Mouse (Mus musculus): ENCODE results near the gene Gm10376. TPM values are rescaled to one million over a fixed set of nuclear protein-coding genes. Genes with fewer than 3 reads are reported as not detected.
"Not testable (repeated sequence)": the region's sequence is repeated elsewhere in the genome, so short reads cannot be mapped to it uniquely, and the experiment has no call there.

Gene Gm10376
- total RNA-seq (2021), result under 1 TPM in 1 of 2 experiments, not detected in 1; 0.81 TPM
- long read RNA-seq, experiment 1, result 0 reads
- long read RNA-seq, experiment 2, result 0 reads

DNA sequence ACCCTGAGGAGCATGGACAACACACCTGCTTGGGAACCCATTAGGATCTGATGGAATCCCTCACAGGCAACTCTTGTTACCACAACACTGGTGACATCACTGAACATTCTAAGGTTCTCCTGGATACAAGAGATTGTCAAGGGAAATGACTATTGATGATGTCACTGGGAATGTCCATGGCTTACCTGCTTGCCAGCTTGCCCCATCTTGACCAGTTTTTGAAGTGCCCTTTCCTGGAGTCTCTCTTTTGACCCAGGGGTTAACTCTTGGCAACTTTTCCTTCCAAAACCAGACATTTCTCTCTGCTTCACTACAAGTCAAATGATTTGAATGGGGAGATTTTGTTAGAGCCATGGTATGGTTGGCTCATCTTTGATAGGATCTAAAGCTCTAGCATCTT is at the start of gene Gm10376:
Gene Gm10376 (minus strand): TSS at position 101 of the 400 bp plus-strand sequence.
- not testable (repeated sequence) for DNase-seq (ENCODE audit: low spot score in 2 of 2)

DNA sequence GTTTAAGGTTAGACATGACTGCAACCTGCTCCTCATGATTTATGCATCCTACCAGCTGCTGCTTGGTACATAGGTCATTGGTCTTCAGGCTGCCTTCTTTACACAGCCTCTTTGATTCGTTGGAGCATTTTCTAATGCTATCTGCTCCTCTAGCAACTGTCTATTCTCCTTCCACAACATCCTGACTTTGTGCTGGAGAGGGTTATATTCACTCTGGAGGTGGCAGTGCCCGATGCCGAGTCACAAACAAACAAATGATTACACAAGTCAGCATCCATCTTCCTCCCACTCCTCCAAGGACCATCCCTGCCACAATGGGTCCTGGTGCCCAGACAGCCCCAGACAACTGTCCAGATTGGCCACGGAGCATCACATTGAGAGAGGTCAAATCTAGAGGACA is 44.8 kb upstream of the Gm10376 start:
- not testable (repeated sequence) for DNase-seq (ENCODE audit: low spot score in 2 of 2)

DNA sequence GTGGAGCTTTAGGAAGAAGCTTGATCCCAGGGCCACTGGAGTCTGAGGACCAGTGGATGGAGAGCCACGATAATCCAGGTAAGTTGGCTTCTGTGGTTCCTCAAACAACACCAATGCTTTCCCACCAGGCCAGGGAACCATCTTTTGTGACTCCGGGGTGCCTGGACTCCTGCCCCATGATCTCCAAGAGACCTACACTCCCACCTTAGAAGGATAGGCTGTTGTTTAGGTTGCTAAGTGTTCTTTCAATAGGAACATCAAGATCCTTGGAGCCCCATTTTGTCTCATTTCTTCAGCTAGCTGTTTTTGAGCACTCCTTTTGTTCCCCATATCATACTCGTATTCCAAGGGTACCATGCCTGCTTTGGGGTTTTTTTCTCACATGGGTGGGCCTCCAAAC is 42.6 kb upstream of the Gm10376 start:
- DNase-seq (ENCODE audit: low spot score in 2 of 2), result not testable (repeated sequence)

DNA sequence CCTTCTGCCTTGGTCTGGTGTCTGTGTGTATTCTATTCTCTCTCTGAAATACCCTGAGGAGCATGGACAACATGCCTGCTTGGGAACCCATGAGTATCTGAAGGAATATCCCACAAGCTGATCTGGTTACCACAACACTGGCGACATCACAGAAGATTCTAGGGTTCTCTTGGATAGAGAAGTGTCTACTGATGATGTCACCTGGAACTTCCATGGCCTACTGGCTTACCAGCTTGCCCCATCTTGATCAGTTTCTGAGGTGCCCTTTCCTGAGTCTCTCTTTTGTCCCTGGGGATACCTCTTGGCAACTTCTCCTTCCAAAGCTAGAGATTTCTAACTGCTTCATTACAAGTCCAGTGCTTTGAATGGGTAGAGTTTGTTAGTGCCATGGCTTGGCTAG is 21.9 kb downstream of the Gm10376 start, which contains the start of gene Gm8082:
Gene Gm8082 (minus strand): TSS at position 101 of the 400 bp plus-strand sequence.
- not testable (repeated sequence) for DNase-seq (ENCODE audit: low spot score in 2 of 2)

Other genes starting within 250 kb of the Gm10376 start
- not detected for gene Gm3015, start 246.8 kb downstream of the Gm10376 start, total RNA-seq (2021)
- not detected for gene Gm10377, start 217.6 kb downstream of the Gm10376 start, total RNA-seq (2021)
- not detected for gene Gm21977, start 162.2 kb downstream of the Gm10376 start, total RNA-seq (2021)
- gene Gm8082, start 22.0 kb downstream of the Gm10376 start, total RNA-seq (2021), result not detected
- gene Gm8094, start 61.0 kb upstream of the Gm10376 start, total RNA-seq (2021), result not detected
- not detected for gene Gm8104, start 85.0 kb upstream of the Gm10376 start, total RNA-seq (2021)
- not detected for gene Gm7233, start 164.2 kb upstream of the Gm10376 start, total RNA-seq (2021)
- gene Gm8122, start 219.7 kb upstream of the Gm10376 start, total RNA-seq (2021), result not detected
- under 1 TPM; 0.23 to 0.29 TPM for gene Gm8126, start 243.0 kb upstream of the Gm10376 start, total RNA-seq (2021)

Data from layer of hippocampus, postnatal 14 days (tissue).